Mouse (Mus musculus): Measurements from ENCODE around the gene Nt5m. TPM values are rescaled to one million over a fixed set of nuclear protein-coding genes. Genes with fewer than 3 reads are reported as not detected.
"Not testable (repeated sequence)": the region's sequence is repeated elsewhere in the genome, so short reads cannot be mapped to it uniquely, and the experiment has no call there.

Gene Nt5m
- polyA plus RNA-seq, 1 experiment from 2014 or later: 13.7 TPM

- no peaks in the 10 kb centered on the region for H3K27me3 ChIP-seq
- peak within 1 kb of the TSS; percentile 83 for H3K4me3 ChIP-seq (replicated peaks)
- under 1% methylated on average over 52 of the region's 52 CpGs for WGBS (ENCODE audit: insufficient replicate concordance)
- H3K4me1 ChIP-seq (replicated peaks): peaks cover 39% of the 10 kb centered on the region
- peaks cover 28% of the 10 kb centered on the region for H3K36me3 ChIP-seq (replicated peaks)
- peak; percentile 94 for ATAC-seq (ENCODE audit: insufficient read depth)
- H3K27ac ChIP-seq (replicated peaks): peak within 1 kb of the TSS; percentile 93
- H3K9ac ChIP-seq: peak within 1 kb of the TSS; percentile 89
- H3K9me3 ChIP-seq (replicated peaks): no peaks in the 10 kb centered on the region
- H3K4me2 ChIP-seq: peak within 1 kb of the TSS; percentile 94
These were observed 29.4 kb upstream of the Nt5m start, which contains the start of gene Flcn for GRCm38 (mm10) chr11:59809670-59810474. Flcn (minus strand) TSS chr11:59810016.

- Histone ChIP-seq H3K36me3 (replicated peaks) (peaks cover 21% of the 10 kb centered on the region), H3K9me3 (replicated peaks) (no peaks in the 10 kb centered on the region), H3K4me1 (replicated peaks) (peaks cover 39% of the 10 kb centered on the region), H3K27me3 (no peaks in the 10 kb centered on the region), H3K4me2 (peak overlapping the region; percentile 94), H3K9ac (peak overlapping the region; percentile 89), H3K4me3 (replicated peaks) (peak overlapping the region; percentile 83), H3K27ac (replicated peaks) (peak overlapping the region; percentile 93)
- WGBS (ENCODE audit: insufficient replicate concordance): 41% methylated on average over 14 of the region's 14 CpGs
- ATAC-seq (ENCODE audit: insufficient read depth): no peak
These were observed 28.6 kb upstream of the Nt5m start for GRCm38 (mm10) chr11:59810480-59811158.

- 58% methylated on average over 4 of the region's 4 CpGs for WGBS (ENCODE audit: insufficient replicate concordance)
- H3K4me2 ChIP-seq: peak overlapping the region; percentile 94
- H3K4me1 ChIP-seq (replicated peaks): peaks cover 39% of the 10 kb centered on the region
- H3K9me3 ChIP-seq (replicated peaks): no peaks in the 10 kb centered on the region
- H3K36me3 ChIP-seq (replicated peaks): peaks cover 19% of the 10 kb centered on the region
- ATAC-seq (ENCODE audit: insufficient read depth): no peak
- peak overlapping the region; percentile 93; the same call in 1 of the 2 replicates for H3K27ac ChIP-seq (replicated peaks)
- no peak overlapping the region for H3K9ac ChIP-seq
- H3K4me3 ChIP-seq (replicated peaks): no peak overlapping the region
- H3K27me3 ChIP-seq: no peaks in the 10 kb centered on the region
These were observed 28.0 kb upstream of the Nt5m start for GRCm38 (mm10) chr11:59811211-59811610.

GRCm38 (mm10) chr11:59813276-59813675 lies 26.0 kb upstream of the Nt5m start:
- H3K36me3 ChIP-seq (replicated peaks): peaks cover 22% of the 10 kb centered on the region
- no peak overlapping the region for H3K9ac ChIP-seq
- no peaks in the 10 kb centered on the region for H3K9me3 ChIP-seq (replicated peaks)
- H3K4me3 ChIP-seq (replicated peaks): no peak overlapping the region
- ATAC-seq (ENCODE audit: insufficient read depth): no peak
- peaks cover 33% of the 10 kb centered on the region for H3K4me1 ChIP-seq (replicated peaks)
- H3K27me3 ChIP-seq: no peaks in the 10 kb centered on the region
- H3K4me2 ChIP-seq: no peak overlapping the region
- WGBS (ENCODE audit: insufficient replicate concordance): 72% methylated on average over 3 of the region's 3 CpGs
- no peak overlapping the region for H3K27ac ChIP-seq (replicated peaks)

GRCm38 (mm10) chr11:59814311-59814710 lies 24.9 kb upstream of the Nt5m start:
- H3K9ac ChIP-seq: no peak overlapping the region
- peaks cover 32% of the 10 kb centered on the region for H3K36me3 ChIP-seq (replicated peaks)
- ATAC-seq (ENCODE audit: insufficient read depth): no peak
- no peak overlapping the region for H3K4me2 ChIP-seq
- 90% methylated on average over 1 of the region's 1 CpGs for WGBS (ENCODE audit: insufficient replicate concordance)
- no peak overlapping the region for H3K4me3 ChIP-seq (replicated peaks)
- no peaks in the 10 kb centered on the region for H3K27me3 ChIP-seq
- H3K9me3 ChIP-seq (replicated peaks): no peaks in the 10 kb centered on the region
- H3K4me1 ChIP-seq (replicated peaks): peaks cover 23% of the 10 kb centered on the region
- H3K27ac ChIP-seq (replicated peaks): peak overlapping the region; percentile 52; the same call in 1 of the 2 replicates

- ATAC-seq (ENCODE audit: insufficient read depth): no peak
- Histone ChIP-seq H3K4me1 (replicated peaks) (peaks cover 21% of the 10 kb centered on the region), H3K27me3 (no peaks in the 10 kb centered on the region), H3K27ac (replicated peaks) (peak overlapping the region; percentile 52), H3K9ac (no peak overlapping the region), H3K4me3 (replicated peaks) (no peak overlapping the region), H3K9me3 (replicated peaks) (no peaks in the 10 kb centered on the region), H3K4me2 (no peak overlapping the region), H3K36me3 (replicated peaks) (peaks cover 38% of the 10 kb centered on the region)
- 67% methylated on average over 6 of the region's 6 CpGs for WGBS (ENCODE audit: insufficient replicate concordance)
These were observed 24.3 kb upstream of the Nt5m start for GRCm38 (mm10) chr11:59814936-59815335.

GRCm38 (mm10) chr11:59815482-59816065 lies 23.7 kb upstream of the Nt5m start:
- Histone ChIP-seq H3K36me3 (replicated peaks) (peaks cover 45% of the 10 kb centered on the region), H3K27me3 (no peaks in the 10 kb centered on the region), H3K4me2 (no peak overlapping the region), H3K4me1 (replicated peaks) (peaks cover 17% of the 10 kb centered on the region), H3K9me3 (replicated peaks) (no peaks in the 10 kb centered on the region), H3K27ac (replicated peaks) (no peak overlapping the region), H3K4me3 (replicated peaks) (no peak overlapping the region), H3K9ac (no peak overlapping the region)
- WGBS (ENCODE audit: insufficient replicate concordance): 76% methylated on average over 6 of the region's 6 CpGs
- ATAC-seq (ENCODE audit: insufficient read depth): no peak

GRCm38 (mm10) chr11:59817916-59818315 lies 21.3 kb upstream of the Nt5m start:
- H3K27ac ChIP-seq (replicated peaks): no peak overlapping the region
- H3K4me1 ChIP-seq (replicated peaks): peaks cover 7% of the 10 kb centered on the region; the same call in 1 of the 2 replicates
- H3K27me3 ChIP-seq: no peaks in the 10 kb centered on the region
- ATAC-seq (ENCODE audit: insufficient read depth): no peak
- H3K9ac ChIP-seq: no peak overlapping the region
- peaks cover 66% of the 10 kb centered on the region for H3K36me3 ChIP-seq (replicated peaks)
- WGBS (ENCODE audit: insufficient replicate concordance): 88% methylated on average over 3 of the region's 3 CpGs
- no peak overlapping the region for H3K4me2 ChIP-seq
- H3K9me3 ChIP-seq (replicated peaks): no peaks in the 10 kb centered on the region
- no peak overlapping the region for H3K4me3 ChIP-seq (replicated peaks)

GRCm38 (mm10) chr11:59821625-59822024 lies 17.6 kb upstream of the Nt5m start:
- ATAC-seq (ENCODE audit: insufficient read depth): no peak
- Histone ChIP-seq H3K27ac (replicated peaks) (no peak overlapping the region), H3K27me3 (no peaks in the 10 kb centered on the region), H3K4me2 (no peak overlapping the region), H3K9me3 (replicated peaks) (no peaks in the 10 kb centered on the region), H3K9ac (no peak overlapping the region), H3K36me3 (replicated peaks) (peaks cover 97% of the 10 kb centered on the region), H3K4me3 (replicated peaks) (no peak overlapping the region), H3K4me1 (replicated peaks) (no peaks in the 10 kb centered on the region)
- 75% methylated on average over 3 of the region's 3 CpGs for WGBS (ENCODE audit: insufficient replicate concordance)

- not testable (repeated sequence) for H3K9ac ChIP-seq; H3K9me3 ChIP-seq (replicated peaks); H3K27ac ChIP-seq (replicated peaks); ATAC-seq (ENCODE audit: insufficient read depth); H3K27me3 ChIP-seq
- Histone ChIP-seq H3K4me3 (replicated peaks) (peak overlapping the region; percentile 95; the same call in 1 of the 2 replicates), H3K4me2 (peak overlapping the region; percentile 67), H3K4me1 (replicated peaks) (peaks cover 31% of the 10 kb centered on the region), H3K36me3 (replicated peaks) (peaks cover 37% of the 10 kb centered on the region)
- WGBS (ENCODE audit: insufficient replicate concordance): no CpG with 5 or more reads among the region's 1 CpGs
These were observed 1.5 kb upstream of the Nt5m start for GRCm38 (mm10) chr11:59837789-59838188.

GRCm38 (mm10) chr11:59838426-59838825 lies 821 bp upstream of the Nt5m start:
- no peak overlapping the region for H3K27ac ChIP-seq (replicated peaks)
- no peaks in the 10 kb centered on the region for H3K9me3 ChIP-seq (replicated peaks)
- ATAC-seq (ENCODE audit: insufficient read depth): no peak
- H3K36me3 ChIP-seq (replicated peaks): peaks cover 32% of the 10 kb centered on the region
- peak overlapping the region; percentile 95 for H3K4me3 ChIP-seq (replicated peaks)
- no peaks in the 10 kb centered on the region for H3K27me3 ChIP-seq
- H3K4me1 ChIP-seq (replicated peaks): peaks cover 31% of the 10 kb centered on the region
- peak overlapping the region; percentile 90 for H3K9ac ChIP-seq
- peak overlapping the region; percentile 67 for H3K4me2 ChIP-seq
- 52% methylated on average over 4 of the region's 4 CpGs for WGBS (ENCODE audit: insufficient replicate concordance)
